Mouse (Mus musculus) lung, embryonic 16.5 days (tissue): ENCODE data around the gene Rab23. TPM values are rescaled to one million over a fixed set of nuclear protein-coding genes. Genes with fewer than 3 reads are reported as not detected.

Experiments used
- ATAC-seq: fragments of 200-750 bp; cut with Nextera tagmentation; 2 replicates; pipeline ENCODE4 v1.8.0; 2017; ENCODE audit warnings: low read depth, mild to moderate bottlenecking, moderate library complexity
- H3K27ac ChIP-seq: fragments of 300-500 bp; sonication (generic); 2 replicates; pipeline ENCODE4 v1.5.1; 2014; ENCODE audit warnings: mild to moderate bottlenecking, control low read depth, low read length
- H3K27me3 ChIP-seq: fragments of 300-500 bp; sonication (generic); 2 replicates; pipeline ENCODE4 v1.6.1; 2014; ENCODE audit warnings: low read depth, low read length, mixed read lengths; ENCODE audit not compliant: control insufficient read depth, insufficient read depth
- H3K36me3 ChIP-seq: fragments of 300-500 bp; sonication (generic); 2 replicates; pipeline ENCODE4 v1.6.1; 2014; ENCODE audit warnings: low read length; ENCODE audit not compliant: control insufficient read depth, insufficient read depth
- H3K4me1 ChIP-seq: fragments of 300-500 bp; sonication (generic); replicated peaks from 2 replicates; pipeline ENCODE4 v1.6.1; 2014; ENCODE audit warnings: low read length, mixed read lengths; ENCODE audit not compliant: control insufficient read depth, insufficient read depth
- H3K4me2 ChIP-seq: fragments of 300-500 bp; sonication (generic); 2 replicates; pipeline ENCODE4 v1.6.1; 2014; ENCODE audit warnings: low read depth, low read length, control low read depth
- H3K4me3 ChIP-seq: fragments of 300-500 bp; sonication (generic); 2 replicates; pipeline ENCODE4 v1.5.1; 2014; ENCODE audit warnings: mild to moderate bottlenecking, low read length, control low read depth
- H3K9ac ChIP-seq: fragments of 300-500 bp; sonication (generic); 2 replicates; pipeline ENCODE4 v1.6.1; 2014; ENCODE audit warnings: low read length, control low read depth
- H3K9me3 ChIP-seq: fragments of 300-500 bp; sonication (generic); 2 replicates; pipeline ENCODE4 v1.6.1; 2016; ENCODE audit warnings: low read length; ENCODE audit not compliant: control insufficient read depth
- WGBS: fragments of 180-500 bp; shearing (Covaris S2); extraction: QIAGEN DNeasy Blood & Tissue Kit; methylation state at CpG from one replicate; pipeline ENCODE4 v1.1.7; 2014; 5-methylcytosine and 5-hydroxymethylcytosine counted together
- polyA plus RNA-seq: library from polyadenylated mRNA; unstranded; fragments of >200 nt; fragmentation: Nextera tagmentation; extraction: Ambion mirVana; gene quantifications from 2 replicates; pipeline ENCODE4 v1.2.1, GENCODE M21; 2015

The Rab23 gene
- polyA plus RNA-seq = 21.0 and 24.9 TPM in 2 replicates

DNA sequence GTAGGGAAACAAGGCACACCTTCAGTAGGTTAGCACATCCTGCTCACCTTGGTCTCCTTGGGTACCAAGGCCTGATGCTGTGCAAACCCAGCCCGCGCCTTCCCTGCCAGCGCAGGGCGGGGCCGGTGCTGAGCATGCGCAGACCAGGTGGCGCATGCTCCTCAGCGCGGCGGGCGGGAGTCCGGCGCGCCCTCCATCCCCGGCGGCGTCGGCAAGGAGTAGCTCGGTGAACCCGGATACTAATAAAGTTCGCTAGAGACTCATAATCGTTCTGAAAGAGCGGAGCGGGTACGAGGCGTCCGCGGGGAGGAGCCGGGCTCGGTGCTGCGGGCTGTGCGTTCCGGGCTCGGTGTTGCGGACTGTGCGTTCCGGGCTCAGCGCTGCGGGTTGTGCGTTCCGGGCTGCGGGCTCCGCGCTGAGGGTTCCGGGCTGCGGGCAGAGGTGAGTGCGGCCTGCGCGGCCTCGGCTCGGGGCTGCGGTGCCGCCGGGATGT, at the start of gene Rab23:
Gene Rab23, plus strand, starts transcription at position 155 of the 493 bp plus-strand sequence.
- peaks cover 4% of the 10 kb centered on the region; the same call in 1 of the 2 replicates for H3K4me1 ChIP-seq
- peak within 1 kb of the TSS; percentile 61 for H3K4me2 ChIP-seq
- peaks cover 10% of the 10 kb centered on the region for H3K36me3 ChIP-seq
- ATAC-seq = peak; percentile 97
- no peaks in the 10 kb centered on the region for H3K9me3 ChIP-seq
- H3K27ac ChIP-seq = peak within 1 kb of the TSS; percentile 86
- H3K27me3 ChIP-seq = no peaks in the 10 kb centered on the region
- under 1% methylated on average over 47 of the region's 54 CpGs for WGBS
- peak within 1 kb of the TSS; percentile 88 for H3K9ac ChIP-seq
- peak within 1 kb of the TSS; percentile 70 for H3K4me3 ChIP-seq

DNA sequence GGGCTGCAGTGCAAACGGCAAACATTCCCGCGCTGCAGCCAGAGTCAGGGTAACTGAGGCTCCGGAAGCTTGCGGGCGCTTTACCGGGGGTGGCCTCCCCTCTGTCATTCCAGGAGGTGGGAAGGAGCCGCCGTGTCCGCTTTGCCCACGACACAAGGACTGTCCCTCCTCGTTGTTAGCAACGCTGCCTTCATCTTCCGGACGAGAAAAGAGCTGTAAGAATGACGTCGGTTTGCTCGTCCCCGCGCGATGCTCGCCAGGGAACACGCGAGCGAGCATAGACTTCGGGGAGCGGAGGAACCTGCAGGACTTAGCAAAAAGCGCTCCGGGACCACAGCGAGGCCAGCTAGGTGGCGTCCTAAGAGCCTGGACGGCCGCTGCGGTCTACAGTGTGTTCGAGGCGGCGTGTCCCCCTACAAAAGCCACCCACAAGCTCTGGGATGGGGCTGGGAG, 49.5 kb upstream of the Rab23 start:
- Histone ChIP-seq H3K9me3 (no peaks in the 10 kb centered on the region), H3K27ac (peak overlapping the region; percentile 75; the same call in 1 of the 2 replicates), H3K36me3 (peaks cover 5% of the 10 kb centered on the region; the same call in 1 of the 2 replicates), H3K9ac (peak overlapping the region; percentile 75), H3K4me2 (peak overlapping the region; percentile 68), H3K4me3 (peak overlapping the region; percentile 89), H3K27me3 (no peaks in the 10 kb centered on the region), H3K4me1 (peaks cover 2% of the 10 kb centered on the region)
- peak; percentile 72 for ATAC-seq
- under 1% methylated on average over 37 of the region's 37 CpGs for WGBS

DNA sequence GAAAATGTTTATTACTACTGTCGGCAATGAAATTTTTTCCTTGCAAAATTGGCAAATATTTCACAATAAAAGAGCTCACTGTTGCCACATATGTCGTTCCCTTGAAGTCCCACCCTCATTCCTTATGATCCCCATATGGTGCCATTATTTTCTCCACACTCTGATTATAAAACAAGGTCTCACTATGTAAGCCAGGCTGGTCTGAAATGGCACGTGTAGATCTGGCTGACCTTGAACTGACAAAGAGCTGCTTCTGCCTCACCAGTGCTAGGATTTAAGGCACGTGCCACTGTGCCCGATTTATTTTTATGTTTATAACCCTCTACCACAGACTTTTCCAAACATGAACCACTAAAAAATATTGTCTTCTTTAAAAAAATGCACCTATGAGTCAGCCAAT, 48.2 kb upstream of the Rab23 start:
- ATAC-seq = no peak
- Histone ChIP-seq H3K4me1 (peaks cover 2% of the 10 kb centered on the region), H3K9me3 (no peaks in the 10 kb centered on the region), H3K36me3 (peaks cover 2% of the 10 kb centered on the region; the same call in 1 of the 2 replicates), H3K27ac (no peak overlapping the region), H3K4me2 (no peak overlapping the region), H3K4me3 (no peak overlapping the region), H3K27me3 (no peaks in the 10 kb centered on the region), H3K9ac (no peak overlapping the region)
- 62% methylated on average over 5 of the region's 5 CpGs for WGBS

DNA sequence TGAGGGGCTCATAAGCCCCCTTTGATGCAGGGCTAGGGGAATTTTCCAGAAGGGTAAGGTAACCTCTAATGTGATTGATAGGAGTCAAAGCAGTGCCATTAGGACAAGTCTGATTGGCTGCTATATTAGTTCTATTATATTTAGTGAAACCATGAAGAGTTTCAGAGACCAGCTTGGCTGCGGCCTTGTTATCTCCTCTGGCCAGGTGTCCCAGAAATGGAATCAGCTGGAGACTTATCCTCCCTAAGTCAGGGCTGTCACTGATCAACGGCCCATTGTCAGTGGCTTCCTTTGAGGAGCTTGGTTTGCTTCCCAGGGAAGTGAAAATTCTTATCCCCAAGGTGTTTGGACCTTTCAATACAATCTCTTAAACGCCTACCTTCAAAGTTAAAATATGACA, 47.6 kb upstream of the Rab23 start:
- no peaks in the 10 kb centered on the region for H3K27me3 ChIP-seq
- no peak overlapping the region for H3K9ac ChIP-seq
- no peak overlapping the region for H3K27ac ChIP-seq
- ATAC-seq = no peak
- no peaks in the 10 kb centered on the region for H3K9me3 ChIP-seq
- no peak overlapping the region for H3K4me2 ChIP-seq
- no peaks in the 10 kb centered on the region for H3K36me3 ChIP-seq
- peaks cover 2% of the 10 kb centered on the region for H3K4me1 ChIP-seq
- H3K4me3 ChIP-seq = no peak overlapping the region
- WGBS = 62% methylated on average over 3 of the region's 3 CpGs

DNA sequence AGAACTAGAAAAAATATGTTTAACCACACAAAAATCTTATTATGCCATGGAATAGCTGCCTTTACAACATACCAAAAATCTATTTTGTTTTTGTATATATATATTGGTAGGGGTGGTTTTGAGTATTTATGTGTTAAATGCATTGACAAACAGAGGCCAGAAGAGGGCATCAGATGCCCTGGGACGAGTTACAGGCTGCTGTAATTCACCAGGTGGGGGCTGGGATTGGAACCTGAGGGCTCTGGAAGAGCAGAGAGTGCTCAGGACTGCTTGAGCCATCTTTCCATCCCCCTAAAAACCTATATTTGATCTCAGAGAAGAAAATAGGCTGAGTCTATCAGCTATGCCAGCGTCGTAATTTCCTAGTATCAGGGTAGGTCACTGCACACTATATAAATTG, 47.2 kb upstream of the Rab23 start:
- Histone ChIP-seq H3K9me3 (no peaks in the 10 kb centered on the region), H3K4me2 (no peak overlapping the region), H3K27ac (no peak overlapping the region), H3K27me3 (no peaks in the 10 kb centered on the region), H3K36me3 (no peaks in the 10 kb centered on the region), H3K9ac (no peak overlapping the region), H3K4me3 (no peak overlapping the region), H3K4me1 (peaks cover 2% of the 10 kb centered on the region)
- WGBS = 21% methylated on average over 3 of the region's 3 CpGs
- no peak for ATAC-seq

DNA sequence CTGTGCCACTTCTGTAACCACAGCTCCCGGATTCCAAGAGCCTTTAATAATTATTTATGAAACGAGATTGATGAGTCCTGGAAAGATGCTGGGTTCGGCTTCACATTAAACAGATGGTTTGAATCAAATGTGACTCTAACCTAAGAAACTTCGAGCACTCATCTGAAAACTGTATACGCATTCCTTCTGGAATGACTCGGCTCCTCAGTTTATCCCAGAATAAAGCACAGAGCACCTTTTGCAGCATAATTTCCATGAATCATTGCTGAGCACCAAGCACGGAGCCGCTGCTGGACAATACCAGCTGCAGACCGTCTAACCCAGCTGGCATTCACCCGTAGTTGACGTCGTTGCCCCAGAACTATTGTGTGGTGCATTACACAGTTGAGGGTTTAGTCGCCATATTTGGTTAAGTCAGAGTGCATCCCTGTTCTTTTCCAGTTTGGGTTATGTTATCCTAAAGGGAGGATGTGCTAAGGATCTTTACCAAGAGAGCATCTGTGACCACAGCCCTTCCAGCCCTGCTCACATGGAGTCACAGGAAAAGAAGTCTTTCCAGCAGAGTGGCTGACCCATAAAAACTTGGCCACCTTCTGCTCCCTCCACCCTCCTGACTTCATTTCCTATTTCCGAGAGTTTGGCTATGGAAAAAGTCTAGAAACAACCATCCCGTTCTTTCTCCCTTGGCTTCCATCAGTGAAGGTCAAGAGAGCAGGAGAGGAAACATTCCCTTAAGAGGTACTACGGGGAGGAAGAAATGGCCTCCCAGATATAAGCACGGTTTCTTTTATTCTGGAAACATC, 46.3 kb upstream of the Rab23 start:
- ATAC-seq = no peak
- no peaks in the 10 kb centered on the region for H3K27me3 ChIP-seq
- H3K4me3 ChIP-seq = no peak overlapping the region
- no peak overlapping the region for H3K9ac ChIP-seq
- peaks cover 2% of the 10 kb centered on the region for H3K4me1 ChIP-seq
- 53% methylated on average over 17 of the region's 17 CpGs for WGBS
- H3K4me2 ChIP-seq = no peak overlapping the region
- H3K27ac ChIP-seq = no peak overlapping the region
- no peaks in the 10 kb centered on the region for H3K36me3 ChIP-seq
- no peaks in the 10 kb centered on the region for H3K9me3 ChIP-seq

DNA sequence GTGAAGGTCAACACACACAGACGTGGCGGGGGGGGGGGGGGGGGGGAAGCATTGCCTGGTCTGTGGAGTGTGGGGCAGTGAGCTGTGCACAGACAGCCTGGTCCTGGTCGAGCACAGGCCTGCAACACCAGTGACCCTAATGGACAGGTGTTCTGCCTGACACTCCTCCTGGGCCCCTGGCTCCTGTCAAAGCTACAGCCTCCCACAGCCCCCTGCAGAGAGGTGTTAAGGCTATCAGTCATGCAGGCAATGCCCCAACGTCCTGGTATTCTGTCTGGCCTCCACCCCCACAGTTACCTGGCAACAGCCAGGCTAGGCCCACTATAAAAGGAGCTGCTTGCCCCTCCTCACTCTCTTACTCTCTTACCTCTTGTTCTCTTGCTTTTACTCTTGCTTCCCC, 39.3 kb upstream of the Rab23 start:
- H3K4me2 ChIP-seq = no peak overlapping the region
- WGBS = 30% methylated on average over 3 of the region's 4 CpGs
- H3K9ac ChIP-seq = no peak overlapping the region
- H3K36me3 ChIP-seq = no peaks in the 10 kb centered on the region
- no peaks in the 10 kb centered on the region for H3K27me3 ChIP-seq
- H3K4me1 ChIP-seq = no peaks in the 10 kb centered on the region
- no peak for ATAC-seq
- H3K27ac ChIP-seq = no peak overlapping the region
- H3K9me3 ChIP-seq = no peaks in the 10 kb centered on the region
- H3K4me3 ChIP-seq = no peak overlapping the region

DNA sequence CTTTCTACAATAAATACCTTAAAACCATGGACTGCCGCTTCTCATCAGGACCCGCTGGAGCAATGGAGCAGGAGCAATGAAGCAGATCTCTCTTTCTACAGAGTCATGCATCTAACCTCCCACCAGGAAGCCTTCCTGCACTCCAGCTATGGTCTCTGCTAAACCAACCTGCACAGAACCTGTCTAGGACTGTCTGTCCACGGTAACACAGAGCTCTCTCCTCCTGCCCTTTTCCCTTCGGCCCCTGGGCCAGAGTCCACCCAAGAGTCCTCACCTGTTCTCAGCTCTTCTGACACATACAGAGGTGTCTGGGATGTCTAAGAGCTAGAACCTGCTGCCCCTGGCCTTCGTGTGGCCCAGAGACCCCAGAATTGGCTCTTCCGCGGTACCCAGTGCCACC, 38.8 kb upstream of the Rab23 start:
- no peak overlapping the region for H3K27ac ChIP-seq
- 86% methylated on average over 7 of the region's 7 CpGs for WGBS
- no peaks in the 10 kb centered on the region for H3K27me3 ChIP-seq
- H3K4me2 ChIP-seq = no peak overlapping the region
- no peak for ATAC-seq
- H3K36me3 ChIP-seq = no peaks in the 10 kb centered on the region
- H3K4me3 ChIP-seq = no peak overlapping the region
- no peak overlapping the region for H3K9ac ChIP-seq
- H3K9me3 ChIP-seq = no peaks in the 10 kb centered on the region
- H3K4me1 ChIP-seq = no peaks in the 10 kb centered on the region

DNA sequence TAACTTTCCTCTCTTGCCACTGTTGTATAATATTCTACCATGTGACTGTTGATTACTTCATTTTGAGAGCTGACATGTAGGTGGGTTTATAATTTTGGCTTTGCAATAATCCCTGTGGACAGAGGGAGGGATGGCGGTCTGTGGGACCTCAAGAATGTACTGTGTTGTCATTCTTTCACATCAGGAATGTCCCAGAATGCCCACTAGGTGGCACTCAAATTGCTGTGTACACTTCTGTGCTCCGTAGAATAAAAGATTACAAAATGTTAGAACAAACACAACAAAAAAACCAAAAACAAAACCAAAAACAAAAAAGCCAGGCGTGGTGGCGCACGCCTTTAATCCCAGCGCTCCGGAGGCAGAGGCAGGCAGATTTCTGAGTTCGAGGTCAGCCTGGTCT, 35.2 kb upstream of the Rab23 start:
- Histone ChIP-seq H3K9ac (no peak overlapping the region), H3K36me3 (no peaks in the 10 kb centered on the region), H3K4me3 (no peak overlapping the region), H3K4me2 (no peak overlapping the region), H3K4me1 (no peaks in the 10 kb centered on the region), H3K27me3 (no peaks in the 10 kb centered on the region), H3K27ac (no peak overlapping the region), H3K9me3 (no peaks in the 10 kb centered on the region)
- 57% methylated on average over 8 of the region's 8 CpGs for WGBS
- ATAC-seq = no peak
